ENCODE assay signal across 7 mouse cellular contexts in the genomic region with DNA sequence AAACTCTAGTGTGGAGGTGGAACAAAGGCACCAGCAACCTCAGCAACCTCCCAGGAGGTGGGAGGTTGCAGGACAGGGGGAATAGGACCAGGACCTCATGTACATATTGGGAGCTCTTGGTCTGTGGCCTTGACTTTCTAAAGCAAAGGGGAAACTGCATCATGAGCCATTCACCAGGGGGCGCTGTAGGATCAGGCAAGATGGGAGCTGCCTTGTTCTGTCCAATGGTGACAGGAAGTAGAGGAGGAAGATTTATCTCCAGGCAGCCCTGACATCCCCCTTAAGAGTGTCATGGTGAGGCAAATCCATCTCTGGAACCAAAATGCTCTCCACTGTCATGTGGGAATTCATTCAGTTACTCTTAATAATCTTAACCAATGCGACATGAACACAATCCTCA. TPM values are rescaled to one million over a fixed set of nuclear protein-coding genes. Genes with fewer than 3 reads are reported as not detected.
A peak's percentile ranks its signal among the peaks of the same experiment; 100 is the strongest.
DNase-seq lines count a peak whose midpoint lies in the region; ATAC-seq lines count a peak whose summit lies in the region.

No protein-coding gene starts in this region.

- peak; percentile 87 for DNase-seq in ZHBTc4 (ENCODE audit: low read depth, low spot score)
- DNase-seq in cerebellum, adult 9-11 months = peak; percentile 67
- peak; percentile 80 to 86 for DNase-seq in frontal cortex, postnatal 36 days (ENCODE audit: low spot score in 2 of 2)
- peak; percentile 75 to 79 for DNase-seq in left cerebral cortex, postnatal 25 days (ENCODE audit: low spot score in 2 of 2)
- peak; percentile 64 for DNase-seq in skeletal muscle tissue, adult 2 months (ENCODE audit: low read depth, low spot score)

- no peaks in the 10 kb centered on the region for H3K27me3 ChIP-seq in intestine, embryonic 16.5 days (replicated peaks; ENCODE audit: control insufficient read depth, insufficient read depth, low read length)
- no peaks in the 10 kb centered on the region for H3K27me3 ChIP-seq in midbrain, embryonic 13.5 days

- intact Hi-C loops in left cerebral cortex, postnatal 25 days (cut with DNase I) = loop anchor here (1.0 to 5.0 kb wide), 3 partner anchors 111 to 491 kb away; no protein-coding TSS in a partner anchor

- H3K9me3 ChIP-seq in intestine, embryonic 16.5 days (ENCODE audit: control insufficient read depth, low read length) = no peaks in the 10 kb centered on the region
- H3K9me3 ChIP-seq in midbrain, embryonic 13.5 days = no peaks in the 10 kb centered on the region

- 55% methylated on average over 2 of the region's 2 CpGs for WGBS in intestine, embryonic 16.5 days
- 43% methylated on average over 2 of the region's 2 CpGs for WGBS in midbrain, embryonic 13.5 days

- H3K4me1 ChIP-seq in intestine, embryonic 16.5 days (ENCODE audit: control insufficient read depth, insufficient read depth, low read length) = no peaks in the 10 kb centered on the region
- H3K4me1 ChIP-seq in midbrain, embryonic 13.5 days (replicated peaks) = no peaks in the 10 kb centered on the region

- H3K36me3 ChIP-seq in intestine, embryonic 16.5 days (ENCODE audit: control insufficient read depth, insufficient read depth, low read length) = peaks cover 9% of the 10 kb centered on the region; the same call in 1 of the 2 replicates
- H3K36me3 ChIP-seq in midbrain, embryonic 13.5 days = peaks cover 27% of the 10 kb centered on the region

- H3K27ac ChIP-seq in intestine, embryonic 16.5 days (ENCODE audit: low read length) = no peak overlapping the region
- H3K27ac ChIP-seq in midbrain, embryonic 13.5 days = no peak overlapping the region

- peak; percentile 57 for ATAC-seq in intestine, embryonic 16.5 days
- peak; percentile 68 for ATAC-seq in midbrain, embryonic 13.5 days

- H3K9ac ChIP-seq in intestine, embryonic 16.5 days (ENCODE audit: low read depth, low read length) = no peak overlapping the region
- no peak overlapping the region for H3K9ac ChIP-seq in midbrain, embryonic 13.5 days (replicated peaks)

- no peak overlapping the region for H3K4me2 ChIP-seq in intestine, embryonic 16.5 days (ENCODE audit: low read depth, low read length)
- H3K4me2 ChIP-seq in midbrain, embryonic 13.5 days (replicated peaks) = no peak overlapping the region

- no peak overlapping the region for H3K4me3 ChIP-seq in intestine, embryonic 16.5 days (ENCODE audit: low read length)
- H3K4me3 ChIP-seq in midbrain, embryonic 13.5 days (replicated peaks) = no peak overlapping the region

RNA-seq across cellular contexts. Expression of gene Adamts7, which starts 43.6 kb away (rescaled TPM):
- polyA plus RNA-seq in intestine, embryonic 16.5 days (2015; fragmentation: Nextera tagmentation; extraction: Ambion mirVana) = 11.7 TPM in 2 replicates
- under 1 TPM; 0.23 to 0.30 TPM for total RNA-seq in left cerebral cortex, postnatal 25 days (2021)
- 13.4 and 17.8 TPM in 2 replicates for polyA plus RNA-seq in midbrain, embryonic 13.5 days (2015; fragmentation: Nextera tagmentation; extraction: Ambion mirVana)
